In genomic region chr3:84175337-84176315, GRCm38 (mm10) we compare ENCODE assay signal across 9 mouse cellular contexts. TPM values are rescaled to one million over a fixed set of nuclear protein-coding genes. Genes with fewer than 3 reads are reported as not detected.
DNase-seq lines count a peak whose midpoint lies in the region; ATAC-seq and TF ChIP-seq lines count a peak whose summit lies in the region.
"Had no signal": no experiment of that assay in that cellular context is flagged by ENCODE, and none has a peak within 500 bp of the region (broad histone marks: within the 10 kb centered on the region; RNA-seq: fewer than 3 reads in every experiment).

No protein-coding gene starts in this region.

- intact Hi-C loops in heart, postnatal 36 days (cut with DNase I) = loop anchor here (1.0 to 10.0 kb wide), 4 partner anchors 127 to 367 kb away; partner anchors contain the start of gene Fhdc1

- no peak overlapping the region for H3K4me3 ChIP-seq in ES-E14 (ENCODE audit: insufficient read depth in 1 of 2, low read depth in 1 of 2, low read length in 2 of 2, poor library complexity in 1 of 2, severe bottlenecking in 1 of 2)
- H3K4me3 ChIP-seq in forebrain, embryonic 11.5 days (ENCODE audit: low read depth, low read length) = no peak overlapping the region
- no peak overlapping the region for H3K4me3 ChIP-seq in lung, embryonic 16.5 days (ENCODE audit: low read length)
- H3K4me3 ChIP-seq in thymus, adult 2 months (ENCODE audit: control insufficient read depth, insufficient read depth, low read length) = no peak overlapping the region
- H3K4me3 ChIP-seq: heart, embryonic 15.5 days had no signal

- no peaks in the 10 kb centered on the region for H3K27me3 ChIP-seq in forebrain, embryonic 11.5 days (ENCODE audit: control insufficient read depth, insufficient read depth, low read length)
- no peaks in the 10 kb centered on the region for H3K27me3 ChIP-seq in lung, embryonic 16.5 days (ENCODE audit: control insufficient read depth, insufficient read depth, low read depth, low read length)
- H3K27me3 ChIP-seq in thymus, adult 2 months (ENCODE audit: control insufficient read depth, insufficient read depth, low read length) = no peaks in the 10 kb centered on the region
- H3K27me3 ChIP-seq: heart, embryonic 15.5 days had no signal

- WGBS in forebrain, embryonic 11.5 days = 49% methylated on average over 7 of the region's 7 CpGs
- WGBS in lung, embryonic 16.5 days = 49% methylated on average over 7 of the region's 7 CpGs
- 55% methylated on average over 7 of the region's 7 CpGs for WGBS in thymus, adult 2 months

- no peak overlapping the region for H3K9ac ChIP-seq in ES-E14 (ENCODE audit: insufficient read depth, low read depth, low read length, poor library complexity, severe bottlenecking)
- H3K9ac ChIP-seq in forebrain, embryonic 11.5 days (ENCODE audit: low read length) = no peak overlapping the region
- H3K9ac ChIP-seq in lung, embryonic 16.5 days (ENCODE audit: low read length) = no peak overlapping the region
- H3K9ac ChIP-seq: heart, embryonic 15.5 days had no signal

- no peaks in the 10 kb centered on the region for H3K9me3 ChIP-seq in ES-E14 (ENCODE audit: control insufficient read depth, insufficient read depth, low read depth, low read length)
- H3K9me3 ChIP-seq in forebrain, embryonic 11.5 days (ENCODE audit: control insufficient read depth, low read length) = no peaks in the 10 kb centered on the region
- no peaks in the 10 kb centered on the region for H3K9me3 ChIP-seq in lung, embryonic 16.5 days (ENCODE audit: control insufficient read depth, low read length)
- H3K9me3 ChIP-seq: heart, embryonic 15.5 days had no signal

- H3K36me3 ChIP-seq in ES-E14 (ENCODE audit: control insufficient read depth, insufficient read depth, low read length, poor library complexity, severe bottlenecking) = no peaks in the 10 kb centered on the region; the same call in 1 of the 2 replicates
- H3K36me3 ChIP-seq in forebrain, embryonic 11.5 days (ENCODE audit: control insufficient read depth, insufficient read depth, low read length) = no peaks in the 10 kb centered on the region
- peaks cover 7% of the 10 kb centered on the region; the same call in 1 of the 2 replicates for H3K36me3 ChIP-seq in lung, embryonic 16.5 days (ENCODE audit: control insufficient read depth, insufficient read depth, low read length)
- no peaks in the 10 kb centered on the region for H3K36me3 ChIP-seq in thymus, adult 2 months (ENCODE audit: control insufficient read depth, insufficient read depth, low read length)
- H3K36me3 ChIP-seq: heart, embryonic 15.5 days had no signal

- H3K27ac ChIP-seq in ES-E14 (ENCODE audit: insufficient read depth, low read depth, low read length, poor library complexity, severe bottlenecking) = no peak overlapping the region
- no peak overlapping the region for H3K27ac ChIP-seq in forebrain, embryonic 11.5 days (ENCODE audit: low read depth, low read length)
- no peak overlapping the region for H3K27ac ChIP-seq in lung, embryonic 16.5 days (ENCODE audit: low read length)
- no peak overlapping the region for H3K27ac ChIP-seq in thymus, adult 2 months (ENCODE audit: control insufficient read depth, insufficient read depth, low read length)
- H3K27ac ChIP-seq: heart, embryonic 15.5 days had no signal

- ATAC-seq in forebrain, embryonic 11.5 days (replicated peaks; ENCODE audit: low FRiP score) = peak; percentile 88
- ATAC-seq in lung, embryonic 16.5 days (ENCODE audit: low read depth) = peak; percentile 78

- H3K4me1 ChIP-seq in ES-E14 (ENCODE audit: control insufficient read depth in 2 of 2, insufficient read depth in 2 of 2, low read length in 2 of 2, poor library complexity in 1 of 2) = peaks cover 6 to 15% of the 10 kb centered on the region in 2 experiments
- H3K4me1 ChIP-seq in forebrain, embryonic 11.5 days (replicated peaks; ENCODE audit: control insufficient read depth, insufficient read depth, low read length) = no peaks in the 10 kb centered on the region
- H3K4me1 ChIP-seq in lung, embryonic 16.5 days (replicated peaks; ENCODE audit: control insufficient read depth, insufficient read depth, low read length) = no peaks in the 10 kb centered on the region
- H3K4me1 ChIP-seq in thymus, adult 2 months (replicated peaks; ENCODE audit: control insufficient read depth, insufficient read depth, low read length) = 0 out of 2 replicates have a peak, but pooled peaks cover under 1% of the 10 kb centered on the region
- H3K4me1 ChIP-seq: heart, embryonic 15.5 days had no signal

- DNase-seq in ES-E14 (ENCODE audit: low read depth, low spot score) = peak; percentile 68
- DNase-seq in c-Kit-positive CD71-negative TER-119-negative erythroid progenitor cells, embryonic 14.5 days (ENCODE audit: low read depth) = peak; percentile 68
- DNase-seq in forebrain, embryonic 11.5 days (ENCODE audit: low spot score) = peak; percentile 80
- DNase-seq in heart, postnatal 36 days = peak; percentile 76 to 78
- DNase-seq in kidney, postnatal 4 days = peak; percentile 85 to 88
- DNase-seq in ovary, postnatal 14 days (ENCODE audit: low spot score) = peak; percentile 69
- peak; percentile 79 for DNase-seq in thymus, adult 2 months

- TF ChIP-seq CTCF in thymus, adult 2 months (IDR thresholded peaks at IDR 0.05; ENCODE audit: borderline replicate concordance, control insufficient read depth, extremely low read depth, insufficient read depth, low read length, poor library complexity) = no peak

- TF ChIP-seq POLR2A in thymus, adult 2 months (IDR thresholded peaks at IDR 0.05; ENCODE audit: control insufficient read depth, extremely low read depth, insufficient read depth, low read length, poor library complexity) = no peak

- in situ Hi-C loops in ES-E14 (cut with MboI; ENCODE audit: low sequenced_read_pairs in 2 of 2, unreplicated experiment in 2 of 2) = loop anchor here in 1 of 2 experiments (10.0 kb wide), 1 partner anchor 129 kb away; the partner anchor contains the start of gene Trim2

- no peak overlapping the region for H3K4me2 ChIP-seq in forebrain, embryonic 11.5 days (ENCODE audit: low read depth, low read length, severe bottlenecking)
- H3K4me2 ChIP-seq in lung, embryonic 16.5 days (ENCODE audit: low read depth, low read length) = no peak overlapping the region
- H3K4me2 ChIP-seq: heart, embryonic 15.5 days had no signal

TF ChIP-seq in ES-E14, 5 proteins besides CTCF, POLR2A, EP300 and RAD21:
- peak; percentile 81 for TF ChIP-seq ZNF384 (IDR thresholded peaks at IDR 0.05; ENCODE audit: low read depth, low read length)
- no peak for TF ChIP-seq CHD2 (IDR thresholded peaks at IDR 0.05; ENCODE audit: low read depth, low read length)
- TF ChIP-seq HCFC1 (IDR thresholded peaks at IDR 0.05; ENCODE audit: borderline replicate concordance, insufficient read depth, low read length) = no peak
- TF ChIP-seq ZC3H11A (IDR thresholded peaks at IDR 0.05; ENCODE audit: borderline replicate concordance, low read depth, low read length) = peak; percentile 98

RNA-seq across cellular contexts. Expression of gene Gm6525, which starts 1.7 kb away (rescaled TPM):
- 0.27 and 0.48 TPM in 2 replicates for total RNA-seq in ES-E14 (2012; rRNA removed)
- 0.43 and 1.1 TPM in 2 replicates for polyA plus RNA-seq in forebrain, embryonic 11.5 days (2014; fragmentation: Nextera tagmentation; extraction: Ambion mirVana)
- not detected for total RNA-seq in heart, postnatal 36 days (2021)
- 0.98 and 1.2 TPM in 2 replicates for polyA plus RNA-seq in lung, embryonic 16.5 days (2015; fragmentation: Nextera tagmentation; extraction: Ambion mirVana)
- polyA plus RNA-seq in thymus, adult 2 months (2012; rRNA removed) = not detected in 2 replicates

RNA-seq across cellular contexts. Expression of gene Mnd1, which starts 20.0 kb away (rescaled TPM):
- 28.1 and 31.9 TPM in 2 replicates for total RNA-seq in ES-E14 (2012; rRNA removed)
- polyA plus RNA-seq in forebrain, embryonic 11.5 days (2014; fragmentation: Nextera tagmentation; extraction: Ambion mirVana) = 8.7 and 12.1 TPM in 2 replicates
- 1 to 10 TPM; 2.9 to 3.1 TPM for total RNA-seq in heart, postnatal 36 days (2021)
- 11.1 and 13.0 TPM in 2 replicates for polyA plus RNA-seq in lung, embryonic 16.5 days (2015; fragmentation: Nextera tagmentation; extraction: Ambion mirVana)
- polyA plus RNA-seq in thymus, adult 2 months (2012; rRNA removed) = 0.36 and 0.51 TPM in 2 replicates
